Mouse (Mus musculus) CD4-positive, CD25-positive, alpha-beta regulatory T cell, adult 4 months (primary cell): Measurements from ENCODE around the gene Llgl2. TPM values are rescaled to one million over a fixed set of nuclear protein-coding genes. Genes with fewer than 3 reads are reported as not detected.

Source experiments
- polyA plus RNA-seq, 2 experiments: library from polyadenylated mRNA; unstranded; fragments of 100-300 nt; shearing (Covaris generic); gene quantifications; one replicate each; pipeline ENCODE4 v1.2.1; 2017

The Llgl2 gene
- polyA plus RNA-seq, 2 experiments from 2014 or later = 7.9 to 11.1 TPM

Other genes with a start within 250 kb of the Llgl2 start
- gene Mrps7, start 220.1 kb upstream of the Llgl2 start, polyA plus RNA-seq = 10 to 100 TPM; 26.9 to 31.1 TPM
- gene Gga3, start 220.0 kb upstream of the Llgl2 start, polyA plus RNA-seq = 10 to 100 TPM; 35.0 to 43.9 TPM
- gene Mif4gd, start 211.1 kb upstream of the Llgl2 start, polyA plus RNA-seq = 100 to 1,000 TPM; 208 to 251 TPM
- 10 to 100 TPM; 93.6 to 98.8 TPM for gene Slc25a19, start 195.8 kb upstream of the Llgl2 start, polyA plus RNA-seq
- 10 to 100 TPM; 28.8 to 30.9 TPM for gene Grb2, start 115.5 kb upstream of the Llgl2 start, polyA plus RNA-seq
- gene Tmem94, start 58.6 kb upstream of the Llgl2 start, polyA plus RNA-seq = 10 to 100 TPM in 1 of 2 experiments, 1 to 10 TPM in 1; 8.5 to 17.5 TPM
- gene Caskin2, start 10.4 kb upstream of the Llgl2 start, polyA plus RNA-seq = under 1 TPM; 0.69 to 0.85 TPM
- gene Tsen54, start 9.3 kb upstream of the Llgl2 start, polyA plus RNA-seq = 10 to 100 TPM; 11.0 to 16.2 TPM
- not detected for gene Myo15b, start 34.4 kb downstream of the Llgl2 start, polyA plus RNA-seq
- gene Smim5, start 75.9 kb downstream of the Llgl2 start, polyA plus RNA-seq = 1 to 10 TPM in 1 of 2 experiments, under 1 TPM in 1; 0.94 to 1.5 TPM
- gene Smim6, start 88.0 kb downstream of the Llgl2 start, polyA plus RNA-seq = 1 to 10 TPM; 1.9 to 2.8 TPM
- 10 to 100 TPM; 42.0 to 46.9 TPM for gene Sap30bp, start 109.2 kb downstream of the Llgl2 start, polyA plus RNA-seq
- 10 to 100 TPM; 21.9 to 41.9 TPM for gene Recql5, start 109.4 kb downstream of the Llgl2 start, polyA plus RNA-seq
- gene Itgb4, start 150.7 kb downstream of the Llgl2 start, polyA plus RNA-seq = not detected
- gene Galk1, start 188.7 kb downstream of the Llgl2 start, polyA plus RNA-seq = 10 to 100 TPM; 13.1 to 18.4 TPM
- 1,000 to 10,000 TPM; 1,562 to 1,754 TPM for gene H3f3b, start 203.9 kb downstream of the Llgl2 start, polyA plus RNA-seq
- 10 to 100 TPM; 10.4 to 16.1 TPM for gene Unk, start 206.3 kb downstream of the Llgl2 start, polyA plus RNA-seq